Mouse (Mus musculus) heart, postnatal 25 days (tissue): ENCODE results near the gene Dnlz. TPM values are rescaled to one million over a fixed set of nuclear protein-coding genes. Genes with fewer than 3 reads are reported as not detected.
"Not testable (repeated sequence)": the region's sequence is repeated elsewhere in the genome, so short reads cannot be mapped to it uniquely, and the experiment has no call there.

Experiments
- DNase-seq: peaks from one replicate; pipeline ENCODE4 v3.0.0; 2022; ENCODE audit warnings: low spot score
- intact Hi-C: fragments of 180-260 bp; cut with DNase I; formaldehyde crosslinking; loops from one replicate; pipeline ENCODE4 v1.15.1; 2025
- total RNA-seq, 2 experiments: library from RNA; stranded (reverse); gene quantifications; 2 replicates each; pipeline ENCODE4 v1.2.3; 2021

Dnlz gene
- total RNA-seq: 10 to 100 TPM; 20.0 to 21.8 TPM

- peak; percentile 86 for DNase-seq
- intact Hi-C loops: loop anchor here (1.0 kb wide), 2 partner anchors 26 to 38 kb away; partner anchors contain the start of genes Entr1 and Pmpca
These were observed at the start of gene Dnlz for GRCm38 (mm10) chr2:26351358-26352290. TSS of gene Dnlz (minus strand) at chr2:26352110.

- intact Hi-C loops: no loop called here
These were observed 49.1 kb upstream of the Dnlz start for GRCm38 (mm10) chr2:26401023-26401422.

GRCm38 (mm10) chr2:26400296-26400695 is 48.4 kb upstream of the Dnlz start:
- DNase-seq: no peak
- intact Hi-C loops: no loop called here

More at GRCm38 (mm10) chr2:26401023-26401422, 49.1 kb upstream of the Dnlz start:
- DNase-seq: no peak

GRCm38 (mm10) chr2:26399647-26400046 is 47.7 kb upstream of the Dnlz start:
- intact Hi-C loops: no loop called here
- peak; percentile 31 for DNase-seq

GRCm38 (mm10) chr2:26398978-26399377 is 47.1 kb upstream of the Dnlz start:
- intact Hi-C loops: no loop called here
- no peak for DNase-seq

- intact Hi-C loops: no loop called here
- no peak for DNase-seq
These were observed 39.7 kb upstream of the Dnlz start for GRCm38 (mm10) chr2:26391617-26392016.

GRCm38 (mm10) chr2:26390954-26391353 is 39.0 kb upstream of the Dnlz start:
- no peak for DNase-seq
- intact Hi-C loops: no loop called here

- intact Hi-C loops: loop anchor here (1.0 kb wide), 1 partner anchor 37 kb away; the partner anchor contains the start of gene Dnlz
- peak; percentile 72 for DNase-seq
These were observed 37.3 kb upstream of the Dnlz start, which contains the start of the genes Entr1 and Pmpca for GRCm38 (mm10) chr2:26389154-26389690. TSS of gene Entr1 (minus strand) at chr2:26389316. TSS of gene Pmpca (plus strand) at chr2:26389339.

- DNase-seq: no peak
- intact Hi-C loops: loop anchor here (1.0 kb wide), 1 partner anchor 36 kb away; the partner anchor contains the start of gene Dnlz
These were observed 36.8 kb upstream of the Dnlz start for GRCm38 (mm10) chr2:26388682-26389153.

GRCm38 (mm10) chr2:26387713-26388112 is 35.8 kb upstream of the Dnlz start:
- intact Hi-C loops: no loop called here
- DNase-seq: no peak

GRCm38 (mm10) chr2:26380871-26381270 is 29.0 kb upstream of the Dnlz start:
- intact Hi-C loops, DNase-seq: not testable (repeated sequence)

GRCm38 (mm10) chr2:26380131-26380771 is 28.3 kb upstream of the Dnlz start, which contains the start of gene Snapc4:
TSS of gene Snapc4 (minus strand) at chr2:26380653.
- DNase-seq: peak; percentile 60
- intact Hi-C loops: no loop called here

- no peak for DNase-seq
- intact Hi-C loops: no loop called here
These were observed 20.5 kb upstream of the Dnlz start for GRCm38 (mm10) chr2:26372396-26372795.

- DNase-seq: no peak
- intact Hi-C loops: no loop called here
These were observed 16.7 kb upstream of the Dnlz start for GRCm38 (mm10) chr2:26368572-26368971.

GRCm38 (mm10) chr2:26367911-26368310 is 16.0 kb upstream of the Dnlz start:
- DNase-seq: no peak
- intact Hi-C loops: no loop called here

GRCm38 (mm10) chr2:26364738-26365465 is 13.0 kb upstream of the Dnlz start:
- peak; percentile 64 for DNase-seq
- intact Hi-C loops: no loop called here

- intact Hi-C loops: no loop called here
- no peak for DNase-seq
These were observed 11.6 kb upstream of the Dnlz start for GRCm38 (mm10) chr2:26363481-26363880.

GRCm38 (mm10) chr2:26362991-26363390 is 11.1 kb upstream of the Dnlz start:
- DNase-seq: no peak
- intact Hi-C loops: no loop called here

GRCm38 (mm10) chr2:26360772-26361171 is 8.9 kb upstream of the Dnlz start, which contains the start of gene Card9:
TSS of gene Card9 (minus strand) at chr2:26360918.
- DNase-seq: no peak
- intact Hi-C loops: no loop called here
